Comparison of ENCODE assay signal across 8 mouse cellular contexts in the genomic region with DNA sequence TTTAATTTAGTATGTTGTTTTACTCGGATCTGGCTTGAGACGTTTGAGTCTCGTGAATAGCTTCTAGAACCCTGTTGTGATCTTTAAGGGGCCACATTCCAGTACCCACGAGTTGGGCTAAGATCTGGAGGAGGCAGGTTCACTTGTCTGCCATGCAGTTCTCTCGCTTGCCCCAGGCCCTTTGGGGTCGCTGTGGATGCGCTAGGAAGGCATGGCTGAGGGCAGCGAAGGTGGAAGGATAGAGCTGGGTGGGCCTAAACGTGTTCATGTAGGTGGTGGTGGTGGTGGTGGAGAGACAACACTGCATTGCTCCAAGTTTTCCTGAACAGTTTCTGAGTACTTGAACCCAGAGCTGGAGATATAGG. TPM values are rescaled to one million over a fixed set of nuclear protein-coding genes. Genes with fewer than 3 reads are reported as not detected.
DNase-seq lines count a peak whose midpoint lies in the region; ATAC-seq and TF ChIP-seq lines count a peak whose summit lies in the region.

No protein-coding gene starts in this region.

- peak overlapping the region; percentile 98 for H3K4me2 ChIP-seq in limb, embryonic 14.5 days (replicated peaks; ENCODE audit: low read depth, low read length, severe bottlenecking)

- H3K27me3 ChIP-seq in kidney, adult 2 months (replicated peaks; ENCODE audit: control insufficient read depth, insufficient read depth, low read length): no peaks in the 10 kb centered on the region
- H3K27me3 ChIP-seq in limb, embryonic 14.5 days (ENCODE audit: control insufficient read depth, insufficient read depth, low read length): no peaks in the 10 kb centered on the region

- H3K36me3 ChIP-seq in kidney, adult 2 months (ENCODE audit: control insufficient read depth, insufficient read depth, low read length): no peaks in the 10 kb centered on the region
- H3K36me3 ChIP-seq in limb, embryonic 14.5 days (ENCODE audit: control insufficient read depth, insufficient read depth, low read length): no peaks in the 10 kb centered on the region

- no peak overlapping the region for H3K4me3 ChIP-seq in kidney, adult 2 months (ENCODE audit: insufficient read depth, low read depth, low read length)
- peak overlapping the region; percentile 65 for H3K4me3 ChIP-seq in limb, embryonic 14.5 days (replicated peaks; ENCODE audit: low read length)

- DNase-seq in kidney, adult 18-20 months: peak; percentile 10
- no peak for DNase-seq in kidney, adult 2 months
- peak; percentile 39 for DNase-seq in Muller cell, postnatal 12 days (ENCODE audit: inconsistent ontology term)
- peak; percentile 85 for DNase-seq in embryo, embryonic 10 days (ENCODE audit: low spot score)
- DNase-seq in heart, postnatal 10 days: peak; percentile 37 to 46
- DNase-seq in limb, embryonic 14.5 days (ENCODE audit: low spot score): no peak
- peak; percentile 74 for DNase-seq in naive thymus-derived CD4-positive, alpha-beta T cell, adult 2 months (ENCODE audit: low read depth)
- DNase-seq in thymus, postnatal 4 days: peak; percentile 85

- no peaks in the 10 kb centered on the region for H3K9me3 ChIP-seq in limb, embryonic 14.5 days (ENCODE audit: control insufficient read depth, low read length)

- intact Hi-C loops in heart, postnatal 10 days (cut with DNase I): loop anchor here (10.0 kb wide), 1 partner anchor 236 kb away; no protein-coding TSS in a partner anchor

- ATAC-seq in limb, embryonic 14.5 days (ENCODE audit: low FRiP score, low read depth): no peak

- 9% methylated on average over 9 of the region's 9 CpGs for WGBS in kidney, adult 2 months
- WGBS in limb, embryonic 14.5 days: under 1% methylated on average over 9 of the region's 9 CpGs

- TF ChIP-seq POLR2A in kidney, adult 2 months (IDR thresholded peaks at IDR 0.05; ENCODE audit: low read depth, low read length): no peak
- TF ChIP-seq POLR2A in limb, embryonic 14.5 days (IDR thresholded peaks at IDR 0.05; ENCODE audit: borderline replicate concordance, extremely low read depth, insufficient read depth, insufficient read length): no peak

- H3K27ac ChIP-seq in kidney, adult 2 months (ENCODE audit: insufficient read depth, low read depth, low read length): no peak overlapping the region
- no peak overlapping the region for H3K27ac ChIP-seq in limb, embryonic 14.5 days (replicated peaks; ENCODE audit: low read depth, low read length)

- peak overlapping the region; percentile 69 for H3K9ac ChIP-seq in limb, embryonic 14.5 days (ENCODE audit: low read depth, low read length, severe bottlenecking)

- H3K4me1 ChIP-seq in kidney, adult 2 months (ENCODE audit: control insufficient read depth, insufficient read depth, low read length): no peaks in the 10 kb centered on the region; the same call in 1 of the 2 replicates
- H3K4me1 ChIP-seq in limb, embryonic 14.5 days (ENCODE audit: control insufficient read depth, insufficient read depth, low read length): peaks cover 19% of the 10 kb centered on the region

- TF ChIP-seq CTCF in kidney, adult 2 months (conservative IDR thresholded peaks at IDR 0.05; ENCODE audit: insufficient read depth, insufficient read length, low read depth, low read length): no peak; the same call in 1 of the 2 replicates

RNA-seq across cellular contexts. Expression of a gene that starts 2.1 kb away (rescaled TPM):
- polyA plus RNA-seq in kidney, adult 2 months (2012; rRNA removed): 3.9 and 4.1 TPM in 2 replicates
- total RNA-seq in heart, postnatal 10 days (2021): 1 to 10 TPM; 1.3 to 1.6 TPM
- 10.2 and 13.8 TPM in 2 replicates for polyA plus RNA-seq in limb, embryonic 14.5 days (2012; rRNA removed)
- polyA plus RNA-seq in limb, embryonic 14.5 days (2014; fragmentation: Nextera tagmentation; extraction: Ambion mirVana): 11.6 and 12.7 TPM in 2 replicates

Comparison
In these comparisons a context has a peak if more than half of its experiments do, and no peak if none do; other contexts are left out.
1. DNase-seq: peak in kidney, adult 18-20 months (single experiment), Muller cell, postnatal 12 days (single experiment), embryo, embryonic 10 days (single experiment), heart, postnatal 10 days (2 of 2), naive thymus-derived CD4-positive, alpha-beta T cell, adult 2 months (single experiment) and thymus, postnatal 4 days (single experiment); none in kidney, adult 2 months (single experiment) and limb, embryonic 14.5 days (single experiment).